17 mouse cellular contexts compared by ENCODE assay signal in genomic region chr3:100705128-100705667, GRCm38 (mm10). TPM values are rescaled to one million over a fixed set of nuclear protein-coding genes. Genes with fewer than 3 reads are reported as not detected.
A peak's percentile ranks its signal among the peaks of the same experiment; 100 is the strongest.
DNase-seq lines count a peak whose midpoint lies in the region; ATAC-seq and TF ChIP-seq lines count a peak whose summit lies in the region.
"Had no signal": no experiment of that assay in that cellular context is flagged by ENCODE, and none has a peak within 500 bp of the region (broad histone marks: within the 10 kb centered on the region; RNA-seq: fewer than 3 reads in every experiment).

No protein-coding gene starts in this region.

- no peak overlapping the region for H3K4me2 ChIP-seq in heart, embryonic 13.5 days
- peak overlapping the region; percentile 94 for H3K4me2 ChIP-seq in CH12.LX (ENCODE audit: insufficient read depth, low read depth, poor library complexity, severe bottlenecking)
- H3K4me2 ChIP-seq: liver, embryonic 13.5 days; neural tube, embryonic 13.5 days had no signal

- WGBS in heart, embryonic 13.5 days = 61% methylated on average over 11 of the region's 11 CpGs

- H3K27ac ChIP-seq in heart, embryonic 13.5 days (replicated peaks) = no peak overlapping the region
- peak overlapping the region; percentile 28; the same call in 1 of the 2 replicates for H3K27ac ChIP-seq in CH12.LX (ENCODE audit: insufficient read depth, low read depth)
- H3K27ac ChIP-seq: liver, embryonic 13.5 days; macrophage; neural tube, embryonic 13.5 days had no signal

- TF ChIP-seq EP300 in CH12.LX (IDR thresholded peaks at IDR 0.05; ENCODE audit: low read length) = peak; percentile 76

- peak overlapping the region; percentile 42 for H3K9ac ChIP-seq in heart, embryonic 13.5 days
- peak overlapping the region; percentile 46; the same call in 1 of the 2 replicates for H3K9ac ChIP-seq in CH12.LX (ENCODE audit: insufficient read depth, low read depth)
- H3K9ac ChIP-seq: liver, embryonic 13.5 days; neural tube, embryonic 13.5 days had no signal

- no peaks in the 10 kb centered on the region for H3K79me2 ChIP-seq in CH12.LX (replicated peaks; ENCODE audit: control insufficient read depth, extremely low read depth, insufficient read depth, poor library complexity, severe bottlenecking)

- intact Hi-C loops in left cerebral cortex, postnatal 25 days (cut with DNase I) = no loop called here
- intact Hi-C loops in left cerebral cortex, postnatal 10 days (cut with DNase I) = no loop called here

- no peak for TF ChIP-seq CTCF in CH12.LX (conservative IDR thresholded peaks at IDR 0.05 in 1 of 2, IDR thresholded peaks at IDR 0.05 in 1 of 2; ENCODE audit: low read depth in 2 of 2, low read length in 2 of 2)

- H3K4me1 ChIP-seq in heart, embryonic 13.5 days = peaks cover 54% of the 10 kb centered on the region
- H3K4me1 ChIP-seq in CH12.LX (ENCODE audit: control insufficient read depth in 1 of 2, insufficient read depth in 2 of 2) = peaks cover 19 to 53% of the 10 kb centered on the region in 2 experiments
- H3K4me1 ChIP-seq: liver, embryonic 13.5 days had no signal

- no peak for DNase-seq in heart, adult 8-10 months (ENCODE audit: low spot score)
- peak; percentile 41 to 78 for DNase-seq in left cerebral cortex, postnatal 25 days (ENCODE audit: low spot score in 2 of 2)
- no peak for DNase-seq in left cerebral cortex, postnatal 10 days (ENCODE audit: extremely low spot score in 1 of 2, low spot score in 2 of 2)
- peak; percentile 75 for DNase-seq in CH12.LX (ENCODE audit: extremely low read depth)
- no peak for DNase-seq in cerebellum, adult 9-10 months
- no peak for DNase-seq in adrenal gland, adult 2 months
- DNase-seq: cerebellum, postnatal 10 days; heart, postnatal 4 days; kidney, adult 9 months; layer of hippocampus, postnatal 36 days; liver, embryonic 13.5 days had no signal

- in situ Hi-C loops in CH12.LX (cut with MboI; ENCODE audit: low pct_ligation_motif_present, low pct_unique_long_range_greater_than_20kb, low sequenced_read_pairs) = no loop called here

- TF ChIP-seq POLR2A in CH12.LX (IDR thresholded peaks at IDR 0.05; ENCODE audit: low read depth, low read length) = no peak

- dilution Hi-C loops in CH12.LX (cut with MboI; ENCODE audit: extremely low pct_ligation_motif_present, extremely low pct_unique_long_range_greater_than_20kb, low sequenced_read_pairs) = no loop called here

- ATAC-seq in heart, embryonic 13.5 days (ENCODE audit: extremely low read depth, insufficient number of reproducible peaks, low FRiP score, low TSS enrichment) = no peak
- ATAC-seq in megakaryocyte progenitor cell, adult 5-6 weeks (replicated peaks; ENCODE audit: poor library complexity) = peak; percentile 46
- ATAC-seq: activated CD4-positive, CD25-positive, alpha-beta regulatory T cell, adult 4 months; forebrain, embryonic 14.5 days had no signal

- H3K4me3 ChIP-seq in heart, embryonic 13.5 days = no peak overlapping the region
- H3K4me3 ChIP-seq in CH12.LX (replicated peaks in 1 of 3; ENCODE audit: low read depth in 2 of 3, low read length in 2 of 3, poor library complexity in 1 of 3) = peak overlapping the region in 2 of 3 experiments; percentile 36 to 44
- H3K4me3 ChIP-seq: liver, embryonic 13.5 days; neural tube, embryonic 13.5 days had no signal

- H3K36me3 ChIP-seq in heart, embryonic 13.5 days = no peaks in the 10 kb centered on the region
- H3K36me3 ChIP-seq in CH12.LX (replicated peaks in 1 of 2; ENCODE audit: control insufficient read depth in 1 of 2, insufficient read depth in 1 of 2, low read length in 1 of 2) = no peaks in the 10 kb centered on the region
- H3K36me3 ChIP-seq: liver, embryonic 13.5 days; neural tube, embryonic 13.5 days had no signal

- peak; percentile 0; the same call in 1 of the 2 replicates for TF ChIP-seq RAD21 in CH12.LX (IDR thresholded peaks at IDR 0.05; ENCODE audit: low read depth, low read length)

- H3K27me3 ChIP-seq in heart, embryonic 13.5 days (replicated peaks) = no peaks in the 10 kb centered on the region
- no peaks in the 10 kb centered on the region for H3K27me3 ChIP-seq in CH12.LX (replicated peaks)
- H3K27me3 ChIP-seq: liver, embryonic 13.5 days; neural tube, embryonic 13.5 days had no signal

- H3K9me3 ChIP-seq in heart, embryonic 13.5 days = no peaks in the 10 kb centered on the region
- no peaks in the 10 kb centered on the region for H3K9me3 ChIP-seq in CH12.LX (replicated peaks; ENCODE audit: low read length)
- H3K9me3 ChIP-seq: liver, embryonic 13.5 days; neural tube, embryonic 13.5 days had no signal

TF ChIP-seq in CH12.LX, 34 proteins besides CTCF, POLR2A, EP300 and RAD21:
- no peak; the same call in 1 of the 2 replicates for TF ChIP-seq SMC3 (IDR thresholded peaks at IDR 0.05; ENCODE audit: low read depth, low read length)
- TF ChIP-seq BHLHE40 (IDR thresholded peaks at IDR 0.05; ENCODE audit: low read depth, low read length) = peak; percentile 80
- peak; percentile 87 for TF ChIP-seq MAZ (IDR thresholded peaks at IDR 0.05; ENCODE audit: low read depth, low read length)
- TF ChIP-seq NELFE (IDR thresholded peaks at IDR 0.05; ENCODE audit: low read depth, low read length) = no peak
- no peak for TF ChIP-seq GABPA (IDR thresholded peaks at IDR 0.05; ENCODE audit: insufficient replicate concordance, low read depth, low read length)
- TF ChIP-seq ZMIZ1 (IDR thresholded peaks at IDR 0.05; ENCODE audit: low read depth, low read length) = no peak
- no peak for TF ChIP-seq ZC3H11A (IDR thresholded peaks at IDR 0.05; ENCODE audit: low read depth, low read length)
- TF ChIP-seq ZNF384 (IDR thresholded peaks at IDR 0.05; ENCODE audit: low read depth, low read length) = no peak
- TF ChIP-seq SIN3A (IDR thresholded peaks at IDR 0.05; ENCODE audit: low read length) = peak; percentile 85
- TF ChIP-seq IRF4 (IDR thresholded peaks at IDR 0.05; ENCODE audit: low read depth, low read length) = peak; percentile 79; the same call in 1 of the 2 replicates
- peak; percentile 67; the same call in 1 of the 2 replicates for TF ChIP-seq MAFK (IDR thresholded peaks at IDR 0.05; ENCODE audit: insufficient replicate concordance, low read length)
- TF ChIP-seq E2F4 (IDR thresholded peaks at IDR 0.05; ENCODE audit: insufficient replicate concordance, low read depth, low read length) = no peak
- TF ChIP-seq PAX5 (IDR thresholded peaks at IDR 0.05; ENCODE audit: low read length) = no peak
- TF ChIP-seq NRF1 (IDR thresholded peaks at IDR 0.05; ENCODE audit: low read depth, low read length) = peak; percentile 68
- TF ChIP-seq UBTF (IDR thresholded peaks at IDR 0.05; ENCODE audit: low read depth, low read length) = no peak
- TF ChIP-seq MYC (IDR thresholded peaks at IDR 0.05; ENCODE audit: low read depth, low read length) = no peak
- TF ChIP-seq HCFC1 (IDR thresholded peaks at IDR 0.05; ENCODE audit: low read depth, low read length) = no peak
- no peak for TF ChIP-seq CHD1 (IDR thresholded peaks at IDR 0.05; ENCODE audit: low read depth, low read length)
- TF ChIP-seq KAT2A (IDR thresholded peaks at IDR 0.05; ENCODE audit: insufficient replicate concordance, low read length) = 0 out of 2 replicates have a peak, but pooled peaks have one; percentile 42
- no peak for TF ChIP-seq POLR2AphosphoS2 (IDR thresholded peaks at IDR 0.05; ENCODE audit: low read depth, low read length)
- peak; percentile 86 for TF ChIP-seq ETS1 (conservative IDR thresholded peaks at IDR 0.05; ENCODE audit: low read depth, low read length)
- no peak for TF ChIP-seq USF1 (IDR thresholded peaks at IDR 0.05; ENCODE audit: low read depth, low read length)
- TF ChIP-seq CHD2 (IDR thresholded peaks at IDR 0.05; ENCODE audit: low read length) = peak; percentile 79
- peak; percentile 53; the same call in 1 of the 2 replicates for TF ChIP-seq MXI1 (IDR thresholded peaks at IDR 0.05; ENCODE audit: low read depth, low read length)
- TF ChIP-seq MAX (IDR thresholded peaks at IDR 0.05; ENCODE audit: low read length) = no peak
- TF ChIP-seq MEF2A (IDR thresholded peaks at IDR 0.05; ENCODE audit: borderline replicate concordance, low read depth, low read length) = peak; percentile 94
- no peak for TF ChIP-seq JUND (conservative IDR thresholded peaks at IDR 0.05; ENCODE audit: low read depth, low read length)
- TF ChIP-seq JUN (IDR thresholded peaks at IDR 0.05; ENCODE audit: insufficient read depth, low read depth, low read length) = no peak
- TF ChIP-seq ELF1 (IDR thresholded peaks at IDR 0.05; ENCODE audit: low read depth, low read length) = peak; percentile 45; the same call in 1 of the 2 replicates
- no peak for TF ChIP-seq USF2 (conservative IDR thresholded peaks at IDR 0.05; ENCODE audit: low read depth, low read length)
- TF ChIP-seq RCOR1 (conservative IDR thresholded peaks at IDR 0.05; ENCODE audit: low read depth, low read length) = 0 out of 2 replicates have a peak, but pooled peaks have one; percentile 30
- TF ChIP-seq TBP (conservative IDR thresholded peaks at IDR 0.05; ENCODE audit: low read depth, low read length) = no peak
- TF ChIP-seq ZKSCAN1 (IDR thresholded peaks at IDR 0.05; ENCODE audit: borderline replicate concordance, low read depth, low read length) = no peak
- peak; percentile 89 for TF ChIP-seq TCF12 (IDR thresholded peaks at IDR 0.05; ENCODE audit: low read depth, low read length)

RNA-seq across cellular contexts. Expression of gene Man1a2, which starts 19.9 kb away (rescaled TPM):
- polyA plus RNA-seq in heart, embryonic 13.5 days (2015; fragmentation: Nextera tagmentation; extraction: Ambion mirVana) = 46.7 and 54.2 TPM in 2 replicates
- 10 to 100 TPM; 40.4 to 48.0 (median 47.1) TPM for total RNA-seq in heart, adult 8-10 months (2022)
- 100 to 1,000 TPM; 170 to 172 TPM for total RNA-seq in left cerebral cortex, postnatal 25 days (2021)
- total RNA-seq in left cerebral cortex, postnatal 10 days (2021) = 100 to 1,000 TPM; 112 to 118 TPM
- total RNA-seq in CH12.LX (2012; rRNA removed) (47.7 and 53.5 TPM in 2 replicates), CH12.LX (2014; rRNA removed) (31.1 and 33.4 TPM in 2 replicates)
- 73.6 and 83.7 TPM in 2 replicates for polyA plus RNA-seq in CH12.LX (2012; ENCODE audit: insufficient read length, low read depth)
- total RNA-seq in megakaryocyte progenitor cell, adult 5-6 weeks (2015) = 19.3 and 19.4 TPM in 2 replicates
- total RNA-seq in megakaryocyte progenitor cell, adult 5-6 weeks (2017) = 56.8 and 84.3 TPM in 2 replicates
- 100 to 1,000 TPM in 1 of 2 experiments, 10 to 100 TPM in 1; 82.9 to 115 TPM for total RNA-seq in adrenal gland, adult 2 months (2021)
- polyA plus RNA-seq in adrenal gland, adult 2 months (2012; rRNA removed) = 32.3 and 39.0 TPM in 2 replicates

Comparison
In these comparisons a context has a peak if more than half of its experiments do, and no peak if none do; other contexts are left out.
1. DNase-seq: peak in left cerebral cortex, postnatal 25 days (2 of 2) and CH12.LX (single experiment); none in heart, adult 8-10 months (single experiment), left cerebral cortex, postnatal 10 days (0 of 2), cerebellum, adult 9-10 months (single experiment) and adrenal gland, adult 2 months (single experiment).